Mouse (Mus musculus): Measurements from ENCODE around the gene Abca7.

- no peak for TF ChIP-seq GATA1 (IDR thresholded peaks at IDR 0.05; ENCODE audit: borderline replicate concordance, low read length)
- no peak for TF ChIP-seq CTCF (IDR thresholded peaks at IDR 0.05; ENCODE audit: low read depth, low read length)
- no peak for TF ChIP-seq GATA2 (IDR thresholded peaks at IDR 0.05; ENCODE audit: borderline replicate concordance, low read depth, low read length)
- 0 out of 2 replicates have a peak, but pooled peaks have one; percentile 37 for TF ChIP-seq POLR2AphosphoS5 (IDR thresholded peaks at IDR 0.05; ENCODE audit: insufficient replicate concordance, low read depth, low read length)
- TF ChIP-seq TAL1 (conservative IDR thresholded peaks at IDR 0.05; ENCODE audit: low read depth, low read length), result no peak
Observed at GRCm38 (mm10) chr10:80016511-80016910, 20.2 kb downstream of the Abca7 start, which contains the start of gene Arhgap45.

Data from G1E (cell line).